Mouse (Mus musculus): Measurements from ENCODE around the gene Slco2b1. TPM values are rescaled to one million over a fixed set of nuclear protein-coding genes. Genes with fewer than 3 reads are reported as not detected.
"Not testable (repeated sequence)": the region's sequence is repeated elsewhere in the genome, so short reads cannot be mapped to it uniquely, and the experiment has no call there.

Slco2b1 gene
- polyA plus RNA-seq (2014; fragmentation: Nextera tagmentation; extraction: Ambion mirVana) = 0.36 and 0.39 TPM in 2 replicates

DNA sequence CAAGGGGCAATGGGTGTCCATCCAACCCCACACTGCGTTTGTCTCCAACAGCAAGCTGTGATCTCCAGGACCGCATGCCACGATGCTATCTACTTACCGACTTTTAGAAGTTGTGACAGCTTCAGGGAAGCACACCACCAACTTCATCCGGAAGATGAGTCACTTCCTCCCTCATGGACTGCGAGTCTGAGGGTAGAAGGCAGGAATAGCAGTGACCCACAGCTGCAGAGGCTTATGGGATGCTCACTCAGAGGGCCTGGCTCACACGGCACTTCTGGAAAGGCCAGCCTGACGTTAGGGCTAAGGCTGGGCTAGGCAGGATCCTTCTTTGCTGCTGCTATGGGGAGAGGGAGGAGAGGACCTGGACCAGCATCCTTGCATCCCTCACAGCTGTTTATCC, at the start of gene Slco2b1:
Gene Slco2b1, minus strand, starts transcription at position 175 of the 400 bp plus-strand sequence.
- ATAC-seq (replicated peaks; ENCODE audit: insufficient number of reproducible peaks, low FRiP score, low TSS enrichment) = no peak
- H3K4me1 ChIP-seq (ENCODE audit: control insufficient read depth, insufficient read depth, low read length) = peaks cover 12% of the 10 kb centered on the region
- H3K4me3 ChIP-seq (ENCODE audit: low read depth, low read length) = no peak within 1 kb of the TSS
- peaks cover 4% of the 10 kb centered on the region; the same call in 1 of the 2 replicates for H3K27me3 ChIP-seq (ENCODE audit: control insufficient read depth, insufficient read depth, low read length)
- 61% methylated on average over 8 of the region's 8 CpGs for WGBS (ENCODE audit: insufficient replicate concordance)
- H3K4me2 ChIP-seq = no peak within 1 kb of the TSS
- no peaks in the 10 kb centered on the region for H3K36me3 ChIP-seq (ENCODE audit: control insufficient read depth, insufficient read depth, low read length)
- no peak within 1 kb of the TSS for H3K27ac ChIP-seq (ENCODE audit: low read depth, low read length)
- H3K9ac ChIP-seq (ENCODE audit: low read depth, low read length) = no peak within 1 kb of the TSS
- H3K9me3 ChIP-seq (replicated peaks; ENCODE audit: control insufficient read depth, low read length) = no peaks in the 10 kb centered on the region

DNA sequence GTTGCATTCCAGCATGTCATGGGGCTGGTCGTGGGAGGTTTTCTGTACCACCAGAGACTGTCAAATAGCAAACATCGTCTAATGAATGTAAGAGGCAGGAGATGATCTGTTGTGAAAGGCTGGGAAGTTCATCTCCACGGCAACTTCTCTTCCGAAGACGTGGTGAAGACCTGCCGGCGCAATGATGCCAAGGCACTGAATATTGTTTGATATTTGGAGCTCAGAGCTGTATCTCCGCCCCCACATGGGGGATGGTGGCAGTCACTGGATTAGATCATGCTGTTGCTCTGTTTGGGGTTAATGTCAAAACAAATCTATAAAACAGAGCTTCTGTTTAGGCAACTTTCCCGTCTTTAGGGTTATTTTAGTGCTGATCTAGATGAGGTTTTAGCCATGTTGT, 28.1 kb upstream of the Slco2b1 start:
- WGBS (ENCODE audit: insufficient replicate concordance) = 64% methylated on average over 9 of the region's 9 CpGs
- H3K27ac ChIP-seq (ENCODE audit: low read depth, low read length) = no peak overlapping the region
- no peaks in the 10 kb centered on the region for H3K36me3 ChIP-seq (ENCODE audit: control insufficient read depth, insufficient read depth, low read length)
- no peak overlapping the region for H3K9ac ChIP-seq (ENCODE audit: low read depth, low read length)
- no peak for ATAC-seq (replicated peaks; ENCODE audit: insufficient number of reproducible peaks, low FRiP score, low TSS enrichment)
- no peaks in the 10 kb centered on the region for H3K27me3 ChIP-seq (ENCODE audit: control insufficient read depth, insufficient read depth, low read length)
- H3K9me3 ChIP-seq (replicated peaks; ENCODE audit: control insufficient read depth, low read length) = no peaks in the 10 kb centered on the region
- H3K4me3 ChIP-seq (ENCODE audit: low read depth, low read length) = no peak overlapping the region
- H3K4me1 ChIP-seq (ENCODE audit: control insufficient read depth, insufficient read depth, low read length) = 0 out of 2 replicates have a peak, but pooled peaks cover 4% of the 10 kb centered on the region
- H3K4me2 ChIP-seq = no peak overlapping the region

DNA sequence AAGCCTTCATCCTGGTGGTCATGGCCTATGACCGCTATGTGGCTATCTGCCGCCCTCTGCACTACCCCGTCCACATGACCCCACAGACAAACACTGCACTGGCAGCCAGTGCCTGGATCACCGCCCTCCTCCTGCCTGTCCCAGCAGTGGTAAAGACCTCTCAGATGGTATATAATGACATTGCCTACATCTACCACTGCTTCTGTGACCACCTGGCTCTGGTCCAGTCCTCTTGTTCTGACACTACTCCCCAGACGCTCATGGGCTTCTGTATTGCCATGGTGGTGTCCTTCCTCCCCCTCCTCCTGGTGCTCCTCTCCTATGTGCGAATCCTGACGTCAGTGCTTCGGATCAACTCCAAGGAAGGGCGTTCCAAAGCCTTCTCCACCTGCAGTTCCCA, 24.4 kb upstream of the Slco2b1 start:
- not testable (repeated sequence) for H3K27ac ChIP-seq (ENCODE audit: low read depth, low read length); H3K4me2 ChIP-seq; H3K27me3 ChIP-seq (ENCODE audit: control insufficient read depth, insufficient read depth, low read length); H3K9me3 ChIP-seq (replicated peaks; ENCODE audit: control insufficient read depth, low read length); H3K4me1 ChIP-seq (ENCODE audit: control insufficient read depth, insufficient read depth, low read length); H3K36me3 ChIP-seq (ENCODE audit: control insufficient read depth, insufficient read depth, low read length); H3K9ac ChIP-seq (ENCODE audit: low read depth, low read length); ATAC-seq (replicated peaks; ENCODE audit: insufficient number of reproducible peaks, low FRiP score, low TSS enrichment); H3K4me3 ChIP-seq (ENCODE audit: low read depth, low read length)
- WGBS (ENCODE audit: insufficient replicate concordance) = 91% methylated on average over 9 of the region's 9 CpGs

- Histone ChIP-seq H3K27me3 (ENCODE audit: control insufficient read depth, insufficient read depth, low read length) (no peaks in the 10 kb centered on the region), H3K9me3 (replicated peaks; ENCODE audit: control insufficient read depth, low read length) (no peaks in the 10 kb centered on the region), H3K4me1 (ENCODE audit: control insufficient read depth, insufficient read depth, low read length) (0 out of 2 replicates have a peak, but pooled peaks cover 4% of the 10 kb centered on the region), H3K36me3 (ENCODE audit: control insufficient read depth, insufficient read depth, low read length) (no peaks in the 10 kb centered on the region), H3K27ac (ENCODE audit: low read depth, low read length) (no peak overlapping the region), H3K4me2 (no peak overlapping the region), H3K9ac (ENCODE audit: low read depth, low read length) (no peak overlapping the region), H3K4me3 (ENCODE audit: low read depth, low read length) (no peak overlapping the region)
- no peak for ATAC-seq (replicated peaks; ENCODE audit: insufficient number of reproducible peaks, low FRiP score, low TSS enrichment)
- 63% methylated on average over 2 of the region's 2 CpGs for WGBS (ENCODE audit: insufficient replicate concordance)
Measured at GRCm38 (mm10) chr7:99734612-99735011, 23.5 kb upstream of the Slco2b1 start.

DNA sequence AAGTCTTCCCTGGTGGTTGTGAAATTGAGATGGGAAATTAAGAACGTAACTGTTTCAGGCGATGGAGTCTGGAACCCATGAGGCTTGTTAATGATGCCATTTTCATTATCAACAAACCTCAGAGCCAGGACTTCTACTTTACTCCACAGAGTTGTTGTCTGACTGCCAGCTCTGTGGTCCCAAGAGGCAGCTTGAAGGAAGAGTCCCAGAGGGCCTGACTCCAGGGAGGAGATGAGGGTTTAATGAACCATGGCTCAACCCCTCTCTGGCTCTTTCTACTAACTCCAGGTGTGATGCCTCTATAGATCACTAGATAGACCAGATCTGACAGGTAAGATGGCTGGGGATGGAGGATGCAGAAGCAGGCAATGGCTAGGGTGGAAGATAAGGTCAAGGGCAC, 18.8 kb upstream of the Slco2b1 start, which contains the start of gene Olfr520:
Gene Olfr520, plus strand, starts transcription at position 301 of the 400 bp plus-strand sequence.
- Histone ChIP-seq H3K4me1 (ENCODE audit: control insufficient read depth, insufficient read depth, low read length) (0 out of 2 replicates have a peak, but pooled peaks cover 4% of the 10 kb centered on the region), H3K27me3 (ENCODE audit: control insufficient read depth, insufficient read depth, low read length) (no peaks in the 10 kb centered on the region), H3K4me2 (no peak within 1 kb of the TSS), H3K27ac (ENCODE audit: low read depth, low read length) (no peak within 1 kb of the TSS), H3K9ac (ENCODE audit: low read depth, low read length) (no peak within 1 kb of the TSS), H3K9me3 (replicated peaks; ENCODE audit: control insufficient read depth, low read length) (no peaks in the 10 kb centered on the region), H3K4me3 (ENCODE audit: low read depth, low read length) (no peak within 1 kb of the TSS), H3K36me3 (ENCODE audit: control insufficient read depth, insufficient read depth, low read length) (no peaks in the 10 kb centered on the region)
- 84% methylated on average over 2 of the region's 2 CpGs for WGBS (ENCODE audit: insufficient replicate concordance)
- no peak for ATAC-seq (replicated peaks; ENCODE audit: insufficient number of reproducible peaks, low FRiP score, low TSS enrichment)

- ATAC-seq (replicated peaks; ENCODE audit: insufficient number of reproducible peaks, low FRiP score, low TSS enrichment) = no peak
- H3K4me1 ChIP-seq (ENCODE audit: control insufficient read depth, insufficient read depth, low read length) = no peaks in the 10 kb centered on the region
- 83% methylated on average over 2 of the region's 2 CpGs for WGBS (ENCODE audit: insufficient replicate concordance)
- H3K27me3 ChIP-seq (ENCODE audit: control insufficient read depth, insufficient read depth, low read length) = no peaks in the 10 kb centered on the region
- H3K27ac ChIP-seq (ENCODE audit: low read depth, low read length) = no peak overlapping the region
- no peaks in the 10 kb centered on the region for H3K9me3 ChIP-seq (replicated peaks; ENCODE audit: control insufficient read depth, low read length)
- H3K9ac ChIP-seq (ENCODE audit: low read depth, low read length) = no peak overlapping the region
- H3K4me2 ChIP-seq = no peak overlapping the region
- H3K4me3 ChIP-seq (ENCODE audit: low read depth, low read length) = no peak overlapping the region
- H3K36me3 ChIP-seq (ENCODE audit: control insufficient read depth, insufficient read depth, low read length) = no peaks in the 10 kb centered on the region
Measured at GRCm38 (mm10) chr7:99716536-99716935, 5.4 kb upstream of the Slco2b1 start.

- Histone ChIP-seq H3K9me3 (replicated peaks; ENCODE audit: control insufficient read depth, low read length) (no peaks in the 10 kb centered on the region), H3K4me2 (no peak overlapping the region), H3K4me3 (ENCODE audit: low read depth, low read length) (no peak overlapping the region), H3K27me3 (ENCODE audit: control insufficient read depth, insufficient read depth, low read length) (peaks cover 4% of the 10 kb centered on the region; the same call in 1 of the 2 replicates), H3K36me3 (ENCODE audit: control insufficient read depth, insufficient read depth, low read length) (no peaks in the 10 kb centered on the region), H3K27ac (ENCODE audit: low read depth, low read length) (no peak overlapping the region), H3K4me1 (ENCODE audit: control insufficient read depth, insufficient read depth, low read length) (no peaks in the 10 kb centered on the region), H3K9ac (ENCODE audit: low read depth, low read length) (no peak overlapping the region)
- 76% methylated on average over 4 of the region's 4 CpGs for WGBS (ENCODE audit: insufficient replicate concordance)
- no peak for ATAC-seq (replicated peaks; ENCODE audit: insufficient number of reproducible peaks, low FRiP score, low TSS enrichment)
Measured at GRCm38 (mm10) chr7:99712431-99712830, 1.3 kb upstream of the Slco2b1 start.

DNA sequence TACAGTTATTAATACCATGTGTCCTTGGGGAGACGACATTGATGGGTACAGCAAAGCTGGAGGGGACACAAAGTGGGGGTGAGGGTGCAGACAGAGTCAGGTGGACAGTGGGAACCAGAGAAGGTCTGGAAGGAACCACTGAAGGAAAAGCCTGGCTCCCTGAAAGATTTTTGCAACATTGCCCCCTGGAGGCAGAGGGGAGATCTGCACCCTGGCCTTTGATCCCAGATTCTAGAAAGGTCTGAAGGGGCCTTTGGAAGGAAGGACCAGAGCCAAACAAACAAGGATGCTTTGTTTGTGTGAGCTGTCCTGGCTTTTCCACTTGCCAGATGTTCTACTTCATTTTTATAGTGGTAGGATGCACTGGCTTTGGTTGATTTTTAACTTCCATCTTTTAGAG, 664 bp downstream of the Slco2b1 start:
- Histone ChIP-seq H3K4me1 (ENCODE audit: control insufficient read depth, insufficient read depth, low read length) (peaks cover 13% of the 10 kb centered on the region), H3K9me3 (replicated peaks; ENCODE audit: control insufficient read depth, low read length) (no peaks in the 10 kb centered on the region), H3K27me3 (ENCODE audit: control insufficient read depth, insufficient read depth, low read length) (peaks cover 6% of the 10 kb centered on the region; the same call in 1 of the 2 replicates), H3K4me2 (no peak overlapping the region), H3K9ac (ENCODE audit: low read depth, low read length) (no peak overlapping the region), H3K36me3 (ENCODE audit: control insufficient read depth, insufficient read depth, low read length) (no peaks in the 10 kb centered on the region), H3K4me3 (ENCODE audit: low read depth, low read length) (no peak overlapping the region), H3K27ac (ENCODE audit: low read depth, low read length) (no peak overlapping the region)
- WGBS (ENCODE audit: insufficient replicate concordance) = 29% methylated on average over 1 of the region's 1 CpGs
- ATAC-seq (replicated peaks; ENCODE audit: insufficient number of reproducible peaks, low FRiP score, low TSS enrichment) = no peak

DNA sequence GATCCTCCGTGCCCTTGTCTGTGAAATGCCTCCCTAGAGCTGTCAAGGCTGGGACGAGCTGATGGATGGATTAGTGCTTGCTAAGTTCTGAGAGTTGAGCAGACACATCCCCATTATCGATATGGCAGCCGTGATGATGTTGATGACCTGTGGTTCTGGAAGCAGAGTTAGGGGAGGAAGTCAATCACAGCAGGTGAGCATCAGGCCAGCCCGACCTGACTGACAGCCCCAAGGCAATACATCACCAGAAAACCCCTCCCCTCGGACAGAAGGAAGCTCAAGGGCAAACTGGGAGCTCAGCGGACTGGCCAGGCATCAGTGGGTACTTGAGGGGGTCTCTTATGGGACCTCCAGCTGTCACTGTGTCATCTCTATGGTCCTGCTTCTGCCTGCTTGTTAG, 1.1 kb downstream of the Slco2b1 start:
- WGBS (ENCODE audit: insufficient replicate concordance) = 49% methylated on average over 7 of the region's 7 CpGs
- H3K9me3 ChIP-seq (replicated peaks; ENCODE audit: control insufficient read depth, low read length) = no peaks in the 10 kb centered on the region
- no peak overlapping the region for H3K4me3 ChIP-seq (ENCODE audit: low read depth, low read length)
- H3K36me3 ChIP-seq (ENCODE audit: control insufficient read depth, insufficient read depth, low read length) = no peaks in the 10 kb centered on the region
- H3K4me1 ChIP-seq (ENCODE audit: control insufficient read depth, insufficient read depth, low read length) = peaks cover 13% of the 10 kb centered on the region
- H3K27me3 ChIP-seq (ENCODE audit: control insufficient read depth, insufficient read depth, low read length) = peaks cover 6% of the 10 kb centered on the region; the same call in 1 of the 2 replicates
- no peak for ATAC-seq (replicated peaks; ENCODE audit: insufficient number of reproducible peaks, low FRiP score, low TSS enrichment)
- no peak overlapping the region for H3K4me2 ChIP-seq
- H3K27ac ChIP-seq (ENCODE audit: low read depth, low read length) = no peak overlapping the region
- H3K9ac ChIP-seq (ENCODE audit: low read depth, low read length) = no peak overlapping the region

All from heart, embryonic 11.5 days (tissue).